Mouse (Mus musculus): ENCODE results near the gene Fam189a1. TPM values are rescaled to one million over a fixed set of nuclear protein-coding genes. Genes with fewer than 3 reads are reported as not detected.

The Fam189a1 gene
- polyA plus RNA-seq, 1 experiment from 2014 or later, result 0.74 TPM

DNA sequence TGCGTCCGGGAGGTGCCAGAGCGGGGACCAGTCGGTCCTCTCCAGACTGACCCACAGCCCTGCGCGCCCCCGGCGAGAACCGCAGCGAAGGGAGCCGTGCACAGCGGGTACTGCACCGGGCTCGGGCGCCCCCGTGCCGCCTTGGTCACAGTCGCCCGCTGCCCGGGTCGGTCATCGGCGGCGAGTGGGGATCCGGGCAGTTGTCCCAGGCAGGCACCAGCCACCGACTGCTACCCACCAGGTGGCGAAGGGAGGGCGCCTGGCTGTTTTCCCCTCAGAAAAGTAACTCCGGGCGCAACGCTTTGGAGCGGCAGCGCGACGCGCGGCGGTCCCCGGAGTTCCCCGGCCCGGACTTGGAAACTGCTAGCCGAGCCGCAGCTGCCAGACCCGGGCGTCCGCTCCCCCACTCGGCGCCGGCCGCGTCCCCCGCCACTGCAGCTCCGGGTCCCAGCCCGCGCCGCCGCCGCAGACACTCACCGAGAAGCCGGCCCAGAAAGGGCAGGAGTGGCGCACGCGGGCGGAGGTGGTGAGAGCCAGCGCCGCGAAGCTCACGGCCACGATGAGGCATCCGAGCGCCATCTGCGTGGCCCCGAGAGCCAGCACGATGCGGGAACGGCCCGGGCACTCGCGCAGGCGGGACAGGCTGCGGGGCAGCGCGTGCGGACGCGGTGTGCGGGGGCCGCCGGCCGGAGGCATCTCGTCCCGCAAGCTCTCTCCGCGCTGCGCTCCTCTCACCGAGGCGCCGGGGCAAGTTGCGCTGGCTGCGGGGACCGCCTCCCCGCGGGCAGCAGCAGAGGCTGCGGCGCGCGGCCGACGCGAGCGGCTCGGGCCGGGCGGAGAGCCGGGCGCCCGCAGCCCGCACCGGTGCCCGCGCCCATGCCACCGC lies 499 bp downstream of the Fam189a1 start:
- no peaks in the 10 kb centered on the region for H3K36me3 ChIP-seq (ENCODE audit: insufficient read depth, low read length)
- peak overlapping the region; percentile 61 for H3K4me3 ChIP-seq (replicated peaks; ENCODE audit: low read depth, low read length)
- H3K4me1 ChIP-seq (replicated peaks; ENCODE audit: insufficient read depth, low read length), result no peaks in the 10 kb centered on the region; the same call in 1 of the 2 replicates
- H3K4me2 ChIP-seq (ENCODE audit: low read length), result peak overlapping the region; percentile 97
- peak; percentile 28 for DNase-seq (ENCODE audit: low spot score)
- no peaks in the 10 kb centered on the region for H3K9me3 ChIP-seq (replicated peaks; ENCODE audit: low read length)
- no peak; the same call in 1 of the 2 replicates for TF ChIP-seq CTCF (IDR thresholded peaks at IDR 0.05; ENCODE audit: low read depth)
- peak overlapping the region; percentile 47 for H3K9ac ChIP-seq (ENCODE audit: low read depth, low read length)
- ATAC-seq (replicated peaks; ENCODE audit: low FRiP score, low read depth), result peak; percentile 71
- WGBS, result under 1% methylated on average over 110 of the region's 122 CpGs
- H3K27ac ChIP-seq, result no peak overlapping the region
- peaks cover 37% of the 10 kb centered on the region for H3K27me3 ChIP-seq (ENCODE audit: insufficient read depth, low read length)

- no peaks in the 10 kb centered on the region for H3K9me3 ChIP-seq (replicated peaks; ENCODE audit: low read length)
- 13% methylated on average over 7 of the region's 7 CpGs for WGBS
- no peak overlapping the region for H3K9ac ChIP-seq (ENCODE audit: low read depth, low read length)
- peak; percentile 38; the same call in 1 of the 2 replicates for TF ChIP-seq CTCF (IDR thresholded peaks at IDR 0.05; ENCODE audit: low read depth)
- H3K4me2 ChIP-seq (ENCODE audit: low read length), result peak overlapping the region; percentile 18
- H3K27me3 ChIP-seq (ENCODE audit: insufficient read depth, low read length), result peaks cover 37% of the 10 kb centered on the region
- H3K36me3 ChIP-seq (ENCODE audit: insufficient read depth, low read length), result no peaks in the 10 kb centered on the region
- ATAC-seq (replicated peaks; ENCODE audit: low FRiP score, low read depth) (no peak), DNase-seq (ENCODE audit: low spot score) (peak; percentile 16)
- no peak overlapping the region for H3K27ac ChIP-seq
- no peak overlapping the region for H3K4me3 ChIP-seq (replicated peaks; ENCODE audit: low read depth, low read length)
- no peaks in the 10 kb centered on the region; the same call in 1 of the 2 replicates for H3K4me1 ChIP-seq (replicated peaks; ENCODE audit: insufficient read depth, low read length)
Observed at GRCm38 (mm10) chr7:65154576-65154975, 1.8 kb downstream of the Fam189a1 start.

DNA sequence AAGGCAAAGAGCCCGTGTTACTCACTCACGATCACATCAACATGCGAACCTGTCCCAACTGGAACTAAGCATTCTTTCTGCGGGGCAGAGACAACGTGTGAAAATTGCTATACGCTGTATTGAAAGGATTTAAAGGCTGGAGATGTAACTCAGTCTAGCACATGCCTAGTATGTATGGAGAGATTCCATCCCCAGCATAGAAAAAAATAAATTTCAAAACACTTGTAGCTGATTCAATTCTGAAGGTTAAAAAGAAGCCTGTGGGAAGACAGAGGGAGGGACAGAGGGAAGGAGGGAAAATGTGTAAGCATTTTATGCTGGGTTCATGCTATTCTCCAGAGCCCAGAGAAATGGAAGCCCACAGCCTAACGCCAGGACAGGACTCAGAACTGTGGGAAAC lies 2.5 kb downstream of the Fam189a1 start:
- no peaks in the 10 kb centered on the region; the same call in 1 of the 2 replicates for H3K4me1 ChIP-seq (replicated peaks; ENCODE audit: insufficient read depth, low read length)
- no peaks in the 10 kb centered on the region for H3K36me3 ChIP-seq (ENCODE audit: insufficient read depth, low read length)
- peaks cover 37% of the 10 kb centered on the region for H3K27me3 ChIP-seq (ENCODE audit: insufficient read depth, low read length)
- no peak for TF ChIP-seq CTCF (IDR thresholded peaks at IDR 0.05; ENCODE audit: low read depth)
- H3K4me2 ChIP-seq (ENCODE audit: low read length), result no peak overlapping the region
- 77% methylated on average over 7 of the region's 7 CpGs for WGBS
- H3K9me3 ChIP-seq (replicated peaks; ENCODE audit: low read length), result no peaks in the 10 kb centered on the region
- ATAC-seq (replicated peaks; ENCODE audit: low FRiP score, low read depth), result no peak
- no peak for DNase-seq (ENCODE audit: low spot score)
- no peak overlapping the region for H3K27ac ChIP-seq
- no peak overlapping the region for H3K4me3 ChIP-seq (replicated peaks; ENCODE audit: low read depth, low read length)
- H3K9ac ChIP-seq (ENCODE audit: low read depth, low read length), result no peak overlapping the region

DNA sequence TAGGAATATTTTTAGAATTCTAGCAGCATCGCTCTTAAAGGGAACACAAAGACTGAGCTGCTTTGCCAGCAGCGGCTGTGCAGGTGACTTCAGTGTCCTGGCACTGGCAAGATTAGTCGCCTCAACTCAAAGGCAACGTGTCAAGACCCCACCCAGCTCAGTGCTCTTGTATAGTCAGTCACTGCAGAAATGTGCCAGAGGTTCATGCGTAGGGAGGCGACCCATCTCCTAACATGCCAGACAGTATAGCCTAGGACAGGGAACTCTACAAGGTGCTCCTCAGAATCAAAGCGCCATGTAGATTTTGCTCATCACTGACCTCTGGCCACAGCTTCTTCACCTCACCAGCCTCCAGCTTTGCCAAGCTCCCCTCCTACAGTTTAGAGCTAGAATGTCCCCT lies 4.8 kb downstream of the Fam189a1 start:
- WGBS, result 86% methylated on average over 7 of the region's 7 CpGs
- Histone ChIP-seq H3K27ac (no peak overlapping the region), H3K9me3 (replicated peaks; ENCODE audit: low read length) (no peaks in the 10 kb centered on the region), H3K4me1 (replicated peaks; ENCODE audit: insufficient read depth, low read length) (no peaks in the 10 kb centered on the region; the same call in 1 of the 2 replicates), H3K4me2 (ENCODE audit: low read length) (no peak overlapping the region), H3K4me3 (replicated peaks; ENCODE audit: low read depth, low read length) (no peak overlapping the region), H3K27me3 (ENCODE audit: insufficient read depth, low read length) (peaks cover 19% of the 10 kb centered on the region), H3K36me3 (ENCODE audit: insufficient read depth, low read length) (no peaks in the 10 kb centered on the region), H3K9ac (ENCODE audit: low read depth, low read length) (no peak overlapping the region)
- no peak for DNase-seq (ENCODE audit: low spot score)
- ATAC-seq (replicated peaks; ENCODE audit: low FRiP score, low read depth), result no peak
- TF ChIP-seq CTCF (IDR thresholded peaks at IDR 0.05; ENCODE audit: low read depth), result no peak

DNA sequence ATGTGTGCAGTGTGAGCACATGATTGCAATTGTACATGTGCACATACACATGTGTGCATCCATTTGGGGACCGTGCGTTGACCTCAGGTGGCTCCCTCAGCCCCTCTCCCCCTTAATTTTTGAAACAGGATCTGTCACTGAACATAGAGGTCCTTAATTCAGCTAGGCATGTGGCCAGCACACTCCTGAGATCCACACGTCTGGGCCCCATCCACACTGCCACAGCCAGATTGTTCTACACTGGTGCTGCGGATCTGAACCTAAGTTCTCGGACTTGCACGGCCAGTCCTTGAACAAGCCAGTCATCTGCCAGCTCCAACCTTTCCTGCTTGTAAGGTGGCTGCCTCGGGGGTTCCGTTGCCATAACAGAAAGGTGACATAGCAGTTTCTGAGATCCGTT lies 7.3 kb downstream of the Fam189a1 start:
- TF ChIP-seq CTCF (IDR thresholded peaks at IDR 0.05; ENCODE audit: low read depth), result no peak
- no peaks in the 10 kb centered on the region for H3K9me3 ChIP-seq (replicated peaks; ENCODE audit: low read length)
- H3K9ac ChIP-seq (ENCODE audit: low read depth, low read length), result no peak overlapping the region
- no peaks in the 10 kb centered on the region for H3K36me3 ChIP-seq (ENCODE audit: insufficient read depth, low read length)
- ATAC-seq (replicated peaks; ENCODE audit: low FRiP score, low read depth) (no peak), DNase-seq (ENCODE audit: low spot score) (no peak)
- H3K4me1 ChIP-seq (replicated peaks; ENCODE audit: insufficient read depth, low read length), result no peaks in the 10 kb centered on the region
- H3K4me3 ChIP-seq (replicated peaks; ENCODE audit: low read depth, low read length), result no peak overlapping the region
- no peak overlapping the region for H3K27ac ChIP-seq
- H3K4me2 ChIP-seq (ENCODE audit: low read length), result no peak overlapping the region
- 83% methylated on average over 9 of the region's 9 CpGs for WGBS
- H3K27me3 ChIP-seq (ENCODE audit: insufficient read depth, low read length), result peaks cover 5% of the 10 kb centered on the region; the same call in 1 of the 2 replicates

DNA sequence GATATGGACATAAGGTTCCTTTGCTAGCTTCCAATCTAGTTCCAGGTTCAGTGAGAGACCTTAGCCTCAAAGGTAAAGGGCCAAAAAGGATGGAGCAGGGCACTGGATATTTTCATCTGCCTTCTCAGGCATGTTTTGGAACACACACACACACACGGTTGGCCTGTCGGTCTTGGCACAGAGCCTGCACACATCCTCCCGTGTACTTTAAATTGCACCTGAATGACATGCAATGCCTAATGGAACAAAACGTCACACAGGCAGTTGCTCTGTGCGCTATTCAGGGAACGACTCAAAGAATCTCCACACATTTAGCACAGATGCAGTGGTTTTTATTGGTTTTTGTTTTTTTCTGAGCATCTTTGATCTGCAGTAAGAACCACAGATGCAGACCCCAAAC lies 11.5 kb downstream of the Fam189a1 start:
- 47% methylated on average over 6 of the region's 6 CpGs for WGBS
- ATAC-seq (replicated peaks; ENCODE audit: low FRiP score, low read depth), result no peak
- Histone ChIP-seq H3K36me3 (ENCODE audit: insufficient read depth, low read length) (no peaks in the 10 kb centered on the region), H3K4me3 (replicated peaks; ENCODE audit: low read depth, low read length) (no peak overlapping the region), H3K27me3 (ENCODE audit: insufficient read depth, low read length) (no peaks in the 10 kb centered on the region), H3K9me3 (replicated peaks; ENCODE audit: low read length) (no peaks in the 10 kb centered on the region), H3K27ac (no peak overlapping the region), H3K4me1 (replicated peaks; ENCODE audit: insufficient read depth, low read length) (no peaks in the 10 kb centered on the region), H3K9ac (ENCODE audit: low read depth, low read length) (no peak overlapping the region), H3K4me2 (ENCODE audit: low read length) (no peak overlapping the region)
- no peak for TF ChIP-seq CTCF (IDR thresholded peaks at IDR 0.05; ENCODE audit: low read depth)
- DNase-seq (ENCODE audit: low spot score), result no peak

Data from kidney, postnatal 0 days (tissue).